Mouse (Mus musculus): Measurements from ENCODE around the gene Itga3.

DNA sequence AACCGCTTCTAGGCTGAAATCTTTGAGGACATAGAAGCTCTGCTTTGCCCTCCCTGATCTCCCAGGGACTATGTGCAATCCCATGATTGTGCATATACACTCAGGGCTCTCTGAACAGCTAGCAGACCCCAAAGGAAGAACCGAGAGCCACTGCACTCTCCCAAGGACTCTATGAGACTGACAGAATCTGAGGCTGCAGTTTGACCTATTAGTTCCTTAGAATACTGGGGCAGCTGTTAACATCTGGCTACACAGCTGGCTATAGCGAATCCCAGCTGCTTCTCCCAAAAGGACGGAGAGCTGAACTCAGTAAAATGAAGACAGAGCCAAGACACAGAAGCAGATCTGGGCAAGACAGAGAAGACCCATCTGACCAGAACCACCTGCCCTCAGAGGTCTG is 2.8 kb downstream of the Itga3 start:
- TF ChIP-seq CTCF (IDR thresholded peaks at IDR 0.05; ENCODE audit: low read depth, low read length) (no peak), POLR2A (IDR thresholded peaks at IDR 0.05; ENCODE audit: borderline replicate concordance, low read depth, low read length) (no peak)

All from bone marrow macrophage, adult 2 months (primary cell).